Mouse (Mus musculus) heart, adult 2 months (tissue): ENCODE data around the gene Dnal1.

ENCODE experiments used
- CTCF ChIP-seq: fragments of 200-600 bp; IDR thresholded peaks from 2 replicates; pipeline ENCODE4 v1.8.1; 2022; ENCODE audit warnings: antibody characterized with exemption, mild to moderate bottlenecking, moderate library complexity
- POLR2A ChIP-seq: fragments of 200-500 bp; IDR thresholded peaks from 2 replicates; pipeline ENCODE4 v1.6.1; 2011; ENCODE audit warnings: mild to moderate bottlenecking, low read depth, low read length, control low read depth; ENCODE audit not compliant: insufficient read depth

DNA sequence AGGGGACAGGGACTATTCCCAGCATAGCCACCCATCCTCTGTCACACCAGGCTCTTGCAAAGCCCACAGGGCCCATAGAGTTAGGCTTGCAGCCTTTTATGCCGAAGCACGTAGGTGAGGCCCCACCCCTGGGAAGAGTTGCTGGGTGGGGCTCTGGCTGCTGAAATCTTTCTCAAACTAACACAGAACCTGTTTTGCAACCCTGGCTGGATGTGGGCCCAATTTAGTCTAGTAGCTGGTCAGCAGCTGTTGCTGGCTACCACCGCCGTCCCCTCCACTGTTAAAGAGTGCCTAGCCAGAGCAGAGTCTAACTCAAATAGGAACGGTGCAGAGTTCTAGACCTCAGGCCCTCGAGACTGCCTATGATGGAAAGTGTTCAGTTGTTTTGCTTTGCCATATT is 60.7 kb downstream of the Dnal1 start:
- TF ChIP-seq POLR2A (no peak), CTCF (no peak)
